Mouse (Mus musculus) MEL (cell line): Measurements from ENCODE around the gene Lrfn4.

ENCODE experiments used
- POLR2A ChIP-seq, 2 experiments: IDR thresholded peaks; 2 replicates each; pipeline ENCODE4 v1.6.1; 2011 to 2012; ENCODE audit warnings: low read length in 2 of 2, mild to moderate bottlenecking in 2 of 2, control low read depth in 1 of 2, improper control_type of control experiment in 1 of 2, low read depth in 1 of 2, moderate library complexity in 1 of 2; ENCODE audit not compliant: control insufficient read depth in 1 of 2, insufficient read depth in 1 of 2, poor library complexity in 1 of 2
- POLR2AphosphoS5 ChIP-seq: IDR thresholded peaks from 2 replicates; pipeline ENCODE4 v1.6.1; 2012; ENCODE audit warnings: low read depth, borderline replicate concordance, mild to moderate bottlenecking, inconsistent platforms, low read length, moderate library complexity, mixed read lengths
- ZC3H11A ChIP-seq: IDR thresholded peaks from 2 replicates; pipeline ENCODE4 v1.6.1; 2012; ENCODE audit warnings: low read depth, mild to moderate bottlenecking, inconsistent platforms, low read length, improper control_type of control experiment

DNA sequence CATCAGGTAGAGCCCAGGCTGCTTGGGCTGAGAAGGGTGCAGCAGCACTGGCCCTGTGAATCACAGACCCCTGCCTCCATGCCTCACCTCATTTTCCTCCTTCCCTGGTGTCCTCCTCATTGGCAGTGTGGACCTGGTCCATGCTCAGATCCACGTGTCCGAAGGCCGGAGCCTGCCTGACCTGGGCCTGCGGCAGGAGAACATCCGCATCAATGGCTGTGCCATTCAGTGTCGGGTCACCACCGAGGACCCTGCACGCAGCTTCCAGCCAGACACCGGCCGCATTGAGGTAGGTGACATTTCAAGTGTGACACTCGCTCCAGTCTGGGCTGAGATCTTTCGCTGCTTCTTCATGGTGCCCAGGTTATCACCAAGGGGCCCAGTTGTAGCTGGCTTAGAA is 8.1 kb downstream of the Lrfn4 start:
- TF ChIP-seq POLR2A (IDR thresholded peaks at IDR 0.05; ENCODE audit: control insufficient read depth in 1 of 2, insufficient read depth in 1 of 2, low read depth in 1 of 2, low read length in 2 of 2, poor library complexity in 1 of 2): no peak
- no peak for TF ChIP-seq POLR2AphosphoS5
- no peak for TF ChIP-seq ZC3H11A
